Mouse (Mus musculus): Measurements from ENCODE around the gene Ksr1.

Ksr1 gene

GRCm38 (mm10) chr11:79093986-79094695 lies 52.1 kb downstream of the Ksr1 start:
- 70% methylated on average over 10 of the region's 10 CpGs for WGBS

GRCm38 (mm10) chr11:79093386-79093906 lies 52.8 kb downstream of the Ksr1 start:
- 82% methylated on average over 15 of the region's 15 CpGs for WGBS

GRCm38 (mm10) chr11:79092802-79093201 lies 53.4 kb downstream of the Ksr1 start:
- 79% methylated on average over 7 of the region's 7 CpGs for WGBS

- WGBS, result 94% methylated on average over 6 of the region's 6 CpGs
Observed at GRCm38 (mm10) chr11:79092245-79092644, 54.0 kb downstream of the Ksr1 start.

GRCm38 (mm10) chr11:79089756-79090155 lies 56.5 kb downstream of the Ksr1 start:
- 67% methylated on average over 1 of the region's 1 CpGs for WGBS

GRCm38 (mm10) chr11:79089027-79089426 lies 57.2 kb downstream of the Ksr1 start:
- 64% methylated on average over 5 of the region's 5 CpGs for WGBS

GRCm38 (mm10) chr11:79088325-79088724 lies 57.9 kb downstream of the Ksr1 start:
- WGBS, result 87% methylated on average over 9 of the region's 9 CpGs

GRCm38 (mm10) chr11:79087731-79088311 lies 58.4 kb downstream of the Ksr1 start:
- 88% methylated on average over 4 of the region's 4 CpGs for WGBS

- 93% methylated on average over 12 of the region's 12 CpGs for WGBS
Observed at GRCm38 (mm10) chr11:79086787-79087186, 59.4 kb downstream of the Ksr1 start.

- WGBS, result 66% methylated on average over 5 of the region's 5 CpGs
Observed at GRCm38 (mm10) chr11:79085059-79085458, 61.1 kb downstream of the Ksr1 start.

GRCm38 (mm10) chr11:79083018-79083441 lies 63.2 kb downstream of the Ksr1 start:
- WGBS, result 29% methylated on average over 11 of the region's 11 CpGs

GRCm38 (mm10) chr11:79080965-79081891 lies 65.0 kb downstream of the Ksr1 start:
- WGBS, result 73% methylated on average over 16 of the region's 16 CpGs

- 48% methylated on average over 6 of the region's 6 CpGs for WGBS
Observed at GRCm38 (mm10) chr11:79080081-79080480, 66.1 kb downstream of the Ksr1 start.

- 80% methylated on average over 12 of the region's 12 CpGs for WGBS
Observed at GRCm38 (mm10) chr11:79076484-79076883, 69.7 kb downstream of the Ksr1 start.

GRCm38 (mm10) chr11:79075044-79075443 lies 71.2 kb downstream of the Ksr1 start:
- WGBS, result 84% methylated on average over 3 of the region's 3 CpGs

- 98% methylated on average over 3 of the region's 3 CpGs for WGBS
Observed at GRCm38 (mm10) chr11:79074611-79075010, 71.6 kb downstream of the Ksr1 start.

GRCm38 (mm10) chr11:79073583-79073982 lies 72.6 kb downstream of the Ksr1 start:
- 83% methylated on average over 4 of the region's 4 CpGs for WGBS

- 60% methylated on average over 8 of the region's 8 CpGs for WGBS
Observed at GRCm38 (mm10) chr11:79072108-79072507, 74.1 kb downstream of the Ksr1 start.

- WGBS, result 67% methylated on average over 7 of the region's 7 CpGs
Observed at GRCm38 (mm10) chr11:79071082-79071972, 74.9 kb downstream of the Ksr1 start.

- WGBS, result 62% methylated on average over 10 of the region's 10 CpGs
Observed at GRCm38 (mm10) chr11:79069453-79070153, 76.6 kb downstream of the Ksr1 start.

Data from cerebral cortex, adult 2 months (tissue).